Mouse (Mus musculus): ENCODE measurements around the gene Tll1.
A peak's percentile ranks its signal among the peaks of the same experiment; 100 is the strongest.

The Tll1 gene

DNA sequence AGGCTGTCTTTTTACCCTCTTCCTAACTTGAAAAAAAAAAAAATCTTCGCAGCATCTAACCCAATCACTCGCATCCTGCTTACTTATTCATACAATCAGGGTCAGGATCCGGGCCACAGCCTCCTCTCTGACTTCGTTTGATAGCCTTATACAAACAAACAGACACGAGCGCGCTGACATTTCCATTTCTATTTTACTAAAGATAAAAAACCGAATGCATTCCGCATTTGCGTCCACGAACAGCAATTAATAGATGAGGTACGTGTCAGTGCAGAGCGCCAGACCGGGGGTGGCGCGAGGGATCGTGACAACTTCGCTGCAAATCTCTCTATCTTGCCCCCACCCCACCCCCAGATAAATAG is at the start of gene Tll1:
Tll1 (minus strand) TSS at position 248 of the 362 bp plus-strand sequence.
- DNase-seq: no peak

DNA sequence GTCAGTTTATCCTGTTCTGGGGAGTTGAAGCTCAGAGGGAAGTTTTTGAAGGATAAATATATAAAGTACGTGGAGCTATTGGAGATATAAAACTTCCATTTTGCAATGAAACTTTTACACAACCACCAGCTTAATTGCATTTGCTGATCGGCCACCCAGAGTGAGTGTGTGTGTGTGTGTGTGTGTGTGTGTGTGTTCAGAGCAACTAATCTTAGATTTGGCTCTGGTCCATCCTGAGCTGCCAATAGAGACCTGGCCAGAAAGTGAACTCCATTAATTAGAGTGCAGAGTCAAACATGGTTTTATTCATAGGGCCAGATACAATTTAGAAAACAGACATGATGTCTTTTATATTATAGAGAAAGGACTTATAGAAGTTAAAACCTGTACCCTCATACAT is 32.6 kb upstream of the Tll1 start:
- DNase-seq: no peak

DNA sequence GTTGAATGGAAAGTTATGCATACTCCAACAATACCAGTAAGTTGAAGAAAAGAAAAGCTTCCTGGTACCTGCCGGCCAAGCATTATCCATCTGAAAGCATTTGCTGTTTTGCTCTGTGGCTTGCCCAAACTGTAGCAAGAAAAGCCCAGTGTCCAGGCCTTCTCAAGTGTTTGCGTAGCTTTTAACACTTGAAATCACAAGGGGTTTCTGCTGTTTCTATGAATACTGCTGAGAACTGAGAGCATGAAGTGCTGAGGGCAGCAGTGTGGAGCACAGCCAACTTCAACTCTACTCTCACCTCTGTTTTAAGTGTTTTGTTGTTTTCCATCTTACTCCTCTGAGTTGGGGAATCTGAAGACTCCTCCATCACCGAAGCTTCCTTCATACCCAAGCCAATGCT is 15.5 kb upstream of the Tll1 start:
- no peak for DNase-seq

DNA sequence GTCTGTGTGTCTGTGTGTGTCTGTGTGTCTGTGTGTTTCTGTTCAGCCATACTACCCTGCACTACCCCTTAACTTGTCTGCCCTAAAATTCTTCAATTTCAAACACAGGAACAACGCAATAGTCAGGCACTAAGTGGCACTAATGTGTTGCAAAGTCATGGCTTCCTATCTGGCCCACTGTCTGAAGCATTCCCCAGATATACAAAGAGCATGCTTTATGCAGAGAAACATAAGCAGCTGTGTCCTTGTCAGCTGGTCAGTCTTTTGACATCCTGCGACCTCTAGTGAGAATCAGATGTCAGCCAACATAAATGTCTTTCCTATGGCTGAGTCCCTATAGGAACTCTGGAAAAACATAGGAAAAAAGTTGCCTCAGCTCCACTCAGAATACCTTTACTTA is 11.6 kb upstream of the Tll1 start:
- DNase-seq: no peak

DNA sequence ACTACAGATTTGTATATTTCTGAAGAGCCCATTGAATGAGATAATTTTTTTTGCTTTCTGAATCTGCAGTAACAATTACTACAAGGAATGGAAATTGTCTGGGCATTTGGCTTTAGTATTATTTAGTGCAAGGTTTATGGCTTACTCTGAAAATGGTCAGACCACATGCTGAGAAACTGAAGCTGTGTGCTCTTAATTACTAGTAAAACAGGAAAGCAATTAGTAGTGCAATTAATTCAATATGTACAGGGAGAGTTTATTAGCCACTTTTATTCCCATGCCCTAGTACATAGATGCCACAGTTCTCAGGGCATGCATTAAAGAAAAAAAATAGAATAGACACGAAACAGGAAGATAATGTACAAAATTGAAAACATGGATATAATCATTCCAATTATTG is 10.2 kb upstream of the Tll1 start:
- no peak for DNase-seq

DNA sequence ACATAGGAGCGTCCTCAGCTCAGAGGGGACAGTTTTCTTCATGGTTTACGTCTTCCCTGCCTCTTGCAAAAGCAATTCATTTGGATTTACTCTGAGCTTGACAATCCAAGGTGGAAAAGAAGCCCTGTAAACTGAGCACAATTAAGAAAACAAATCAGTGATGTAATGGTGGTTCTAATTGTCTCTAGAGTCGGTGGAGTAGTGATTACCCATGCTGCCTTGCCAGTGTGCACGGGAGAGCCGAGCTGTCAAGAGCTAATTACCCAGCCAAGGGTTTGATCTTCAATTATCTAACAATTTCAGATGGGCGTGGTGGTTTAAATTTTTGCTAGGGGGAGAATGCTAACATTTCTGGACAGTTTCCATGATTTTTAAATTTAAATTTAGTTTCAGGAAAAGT is 9.3 kb upstream of the Tll1 start:
- no peak for DNase-seq

DNA sequence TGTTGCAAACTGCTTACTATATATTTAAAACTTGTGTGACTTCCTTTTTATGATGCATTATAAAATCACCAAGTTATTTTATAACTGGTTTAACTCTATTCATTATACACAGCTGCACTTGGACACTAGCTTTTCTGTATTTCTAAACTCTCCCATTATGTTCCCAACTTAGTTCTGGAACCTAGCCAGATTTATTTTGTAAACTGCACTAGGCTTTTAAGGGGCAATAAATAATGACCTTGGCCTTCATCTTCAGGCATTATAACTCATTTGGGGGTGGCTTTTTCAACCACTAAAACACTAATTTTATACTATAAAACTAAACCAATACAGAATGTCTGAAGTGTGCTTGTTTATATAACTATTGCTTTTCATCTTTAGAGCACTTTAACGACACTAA is 8.8 kb upstream of the Tll1 start:
- DNase-seq: no peak

DNA sequence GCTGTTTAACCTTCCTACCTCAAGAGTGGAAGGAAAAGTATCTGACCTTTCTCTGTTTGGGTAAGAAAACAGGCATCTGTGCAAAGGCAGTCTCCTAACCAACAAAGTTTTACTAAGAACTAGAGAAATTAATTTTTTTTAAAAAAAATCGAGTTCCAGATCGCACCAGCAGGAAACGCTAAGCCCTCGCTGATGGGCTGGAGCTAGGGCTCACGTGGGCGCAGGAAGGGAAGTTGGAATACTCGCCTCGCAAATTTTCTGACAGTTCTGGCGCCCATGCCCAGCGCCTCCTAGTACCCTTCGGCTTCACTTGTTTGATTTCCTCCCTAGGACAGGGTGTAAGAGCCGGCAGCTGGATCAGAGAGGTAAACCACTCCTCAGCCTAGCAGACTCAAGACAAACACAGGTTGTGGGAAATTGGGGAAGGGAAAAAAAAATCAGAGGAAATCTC is 365 bp upstream of the Tll1 start:
- peak; percentile 30 for DNase-seq

DNA sequence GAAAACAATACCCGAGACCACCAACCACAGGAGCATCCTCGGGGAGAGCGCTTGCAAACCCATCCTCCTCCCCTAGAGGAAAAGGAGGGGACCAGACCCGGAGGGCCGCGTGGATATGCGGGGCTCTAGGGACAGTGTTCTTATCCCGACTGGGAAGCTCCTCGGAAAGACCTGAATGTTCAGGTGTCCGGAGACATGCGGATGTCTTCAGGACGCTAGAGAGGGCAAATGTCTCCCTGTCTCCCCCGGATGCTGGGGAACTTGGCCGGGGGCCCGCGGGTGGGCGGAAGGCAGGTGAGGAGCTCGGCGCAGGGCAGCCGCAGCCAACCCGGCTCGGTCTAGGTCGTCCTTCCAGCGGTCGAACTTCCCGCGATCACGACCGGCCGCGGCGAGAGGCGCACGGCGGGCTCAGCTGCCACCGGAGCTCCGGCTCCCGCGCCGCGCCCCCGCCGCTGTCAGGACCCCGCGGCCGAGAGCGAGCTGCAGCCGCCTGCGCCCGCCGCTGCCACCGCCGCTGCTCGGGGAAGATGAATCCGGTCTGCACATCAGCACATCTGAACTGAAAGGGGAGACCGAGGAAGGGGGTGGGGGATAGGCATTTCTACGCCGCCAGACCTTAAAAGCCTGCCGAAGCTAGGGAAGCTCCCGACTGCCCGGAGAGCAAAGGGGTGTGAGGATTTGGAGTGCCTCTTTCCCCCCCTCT is 599 bp downstream of the Tll1 start:
- peak; percentile 46 for DNase-seq

DNA sequence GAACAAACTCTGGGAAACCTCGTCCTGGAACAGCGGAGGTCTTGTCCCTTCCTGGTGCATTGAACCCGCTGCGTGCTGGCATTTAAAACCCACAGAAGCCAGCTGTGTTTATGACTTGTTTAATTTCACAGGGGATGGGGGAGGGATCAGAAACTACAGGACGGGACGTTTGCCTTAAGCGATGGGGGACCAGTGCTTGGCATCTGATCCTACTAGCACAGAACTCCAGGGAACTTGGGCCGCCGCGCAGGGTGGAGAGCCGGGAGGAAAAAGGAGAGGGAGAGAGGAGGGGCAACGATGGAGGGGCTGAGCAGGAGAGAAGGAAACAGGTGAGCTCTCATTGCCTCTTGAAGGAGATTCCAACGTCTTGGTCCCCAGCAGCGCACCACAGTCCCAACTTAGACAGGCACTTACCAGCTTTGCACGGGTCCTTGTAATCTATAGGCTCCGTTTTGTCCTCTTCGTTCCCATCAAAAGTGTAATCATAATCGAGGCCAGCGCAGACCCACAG is 1.2 kb downstream of the Tll1 start:
- DNase-seq: peak; percentile 17

DNA sequence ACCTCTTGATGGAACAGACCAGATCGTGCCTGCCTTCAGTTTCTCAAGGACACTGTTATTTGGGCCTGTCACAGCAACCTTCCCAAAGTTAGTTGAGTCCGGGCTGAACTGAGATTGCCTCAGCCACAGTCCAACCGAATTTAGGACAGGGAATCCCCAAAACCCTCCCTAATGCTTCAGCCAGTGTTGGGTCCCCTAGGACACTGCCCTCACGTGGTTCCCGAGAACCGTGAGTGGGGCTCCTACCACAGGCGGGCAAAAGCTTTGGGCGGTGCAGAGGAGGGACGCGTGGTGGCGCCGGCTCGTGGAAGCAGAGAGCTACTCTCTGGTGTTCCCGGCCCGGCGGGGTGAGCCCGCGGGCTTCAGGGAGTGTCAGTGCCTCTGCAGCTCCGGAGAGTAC is 1.9 kb downstream of the Tll1 start:
- peak; percentile 29 for DNase-seq

DNA sequence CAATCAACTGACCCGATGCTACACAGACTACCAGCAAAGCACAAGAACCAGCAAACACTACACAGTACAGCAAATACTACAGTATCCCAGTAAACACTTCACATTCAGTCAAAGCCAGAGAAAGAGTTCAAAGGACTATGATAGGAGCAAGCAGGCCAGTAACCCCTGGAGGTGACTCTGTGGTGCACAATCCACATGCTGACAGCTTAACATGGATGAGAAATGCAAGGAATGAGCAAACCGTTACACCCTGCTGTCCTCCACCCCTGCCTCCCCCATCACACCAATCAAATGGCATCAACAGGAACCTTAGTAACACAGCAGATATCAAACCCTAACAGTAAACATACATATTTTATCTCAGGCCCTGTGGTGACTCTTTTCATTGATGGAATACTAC is 7.7 kb downstream of the Tll1 start:
- DNase-seq: no peak

DNA sequence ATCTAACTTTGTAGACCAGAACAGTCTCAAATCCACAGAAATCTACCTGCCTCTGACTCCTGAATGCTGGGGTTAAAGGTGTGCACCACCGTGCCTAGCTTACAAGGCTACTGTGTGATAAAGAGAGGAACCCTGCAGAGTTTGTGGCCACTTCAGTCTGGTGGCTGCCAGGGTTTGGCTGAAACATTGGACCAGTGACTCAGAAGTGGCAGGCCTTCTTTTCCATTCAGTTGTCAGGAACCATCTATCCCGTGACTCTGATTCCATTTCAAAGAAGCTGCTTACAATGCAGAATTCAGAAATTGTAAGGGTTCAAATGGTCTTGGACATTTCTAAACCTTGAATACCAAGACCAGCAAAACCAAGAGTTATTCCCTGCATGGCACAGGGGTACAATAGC is 12.7 kb downstream of the Tll1 start:
- DNase-seq: no peak

DNA sequence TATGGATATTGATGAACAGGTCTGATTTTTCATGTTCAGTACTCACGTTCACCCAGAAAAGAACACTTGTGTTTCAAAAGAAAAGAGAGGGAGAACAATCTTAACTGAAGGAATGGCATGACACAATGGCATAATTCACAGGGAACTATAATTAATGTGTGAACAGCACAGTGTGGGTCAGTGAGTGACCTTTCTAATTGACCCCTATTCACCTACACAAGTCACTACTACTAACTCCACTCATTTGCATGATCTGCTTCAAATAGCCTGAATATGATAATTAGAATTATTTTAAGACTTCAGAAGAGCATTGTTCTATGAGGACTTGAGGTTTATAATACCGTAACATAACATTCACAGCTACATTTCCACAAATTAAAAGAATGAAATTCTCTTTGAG is 18.2 kb downstream of the Tll1 start:
- no peak for DNase-seq

DNA sequence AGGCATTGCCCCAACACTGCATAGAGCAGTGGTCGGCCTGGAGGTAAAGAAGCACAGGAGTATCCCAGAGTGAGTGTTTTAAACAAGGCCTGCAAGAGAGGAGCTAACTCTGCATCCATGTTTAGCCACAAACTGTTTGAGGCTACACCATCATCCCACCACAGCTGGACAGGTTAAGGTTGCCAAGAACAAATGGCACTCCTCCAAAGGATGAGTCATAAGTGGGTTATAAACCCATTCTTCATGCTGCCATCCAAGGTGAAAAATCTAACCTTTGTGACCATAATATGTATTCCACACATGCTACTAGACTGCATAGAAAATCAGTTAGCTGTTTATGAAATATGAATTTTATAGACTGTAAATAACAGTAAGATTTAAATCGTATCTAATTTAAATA is 29.1 kb downstream of the Tll1 start:
- no peak for DNase-seq

DNA sequence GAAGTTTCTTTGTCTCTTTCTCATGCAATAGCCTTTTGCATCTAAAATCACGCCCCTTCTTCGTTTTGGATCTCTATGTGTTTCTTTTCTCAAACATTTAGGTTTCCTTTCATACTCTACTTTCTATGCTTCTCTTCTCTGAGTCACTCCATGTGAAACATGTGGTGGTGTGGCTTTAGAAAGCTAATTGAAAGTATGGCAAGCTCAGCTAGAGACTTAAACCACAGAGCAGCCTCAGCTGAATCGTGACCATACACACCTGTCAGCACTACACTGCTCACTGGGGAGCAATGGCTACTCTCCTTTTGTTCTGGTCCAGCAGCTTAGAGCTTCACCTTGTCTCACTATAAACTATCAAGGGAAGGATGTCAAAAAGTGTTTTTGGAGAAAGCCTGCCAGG is 31.2 kb downstream of the Tll1 start:
- no peak for DNase-seq

DNA sequence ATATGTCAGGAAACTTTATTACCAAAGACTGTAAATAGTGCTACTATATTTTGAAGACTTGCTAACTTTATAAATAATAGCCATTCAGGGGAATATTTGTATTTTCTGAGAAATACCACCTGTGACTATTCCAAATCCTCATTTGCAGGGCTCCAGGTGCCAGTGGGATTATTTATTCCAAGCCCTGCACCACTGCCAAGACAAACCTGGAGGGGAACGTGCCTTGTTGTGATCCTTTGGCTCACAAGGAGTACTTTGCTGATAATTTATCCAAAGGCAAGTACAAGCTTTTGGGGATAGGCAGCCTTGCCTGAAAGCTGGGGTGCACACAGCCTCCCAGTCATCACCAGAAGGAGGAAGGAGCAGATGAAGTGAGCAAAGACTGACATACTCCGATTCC is 32.3 kb downstream of the Tll1 start:
- DNase-seq: no peak

DNA sequence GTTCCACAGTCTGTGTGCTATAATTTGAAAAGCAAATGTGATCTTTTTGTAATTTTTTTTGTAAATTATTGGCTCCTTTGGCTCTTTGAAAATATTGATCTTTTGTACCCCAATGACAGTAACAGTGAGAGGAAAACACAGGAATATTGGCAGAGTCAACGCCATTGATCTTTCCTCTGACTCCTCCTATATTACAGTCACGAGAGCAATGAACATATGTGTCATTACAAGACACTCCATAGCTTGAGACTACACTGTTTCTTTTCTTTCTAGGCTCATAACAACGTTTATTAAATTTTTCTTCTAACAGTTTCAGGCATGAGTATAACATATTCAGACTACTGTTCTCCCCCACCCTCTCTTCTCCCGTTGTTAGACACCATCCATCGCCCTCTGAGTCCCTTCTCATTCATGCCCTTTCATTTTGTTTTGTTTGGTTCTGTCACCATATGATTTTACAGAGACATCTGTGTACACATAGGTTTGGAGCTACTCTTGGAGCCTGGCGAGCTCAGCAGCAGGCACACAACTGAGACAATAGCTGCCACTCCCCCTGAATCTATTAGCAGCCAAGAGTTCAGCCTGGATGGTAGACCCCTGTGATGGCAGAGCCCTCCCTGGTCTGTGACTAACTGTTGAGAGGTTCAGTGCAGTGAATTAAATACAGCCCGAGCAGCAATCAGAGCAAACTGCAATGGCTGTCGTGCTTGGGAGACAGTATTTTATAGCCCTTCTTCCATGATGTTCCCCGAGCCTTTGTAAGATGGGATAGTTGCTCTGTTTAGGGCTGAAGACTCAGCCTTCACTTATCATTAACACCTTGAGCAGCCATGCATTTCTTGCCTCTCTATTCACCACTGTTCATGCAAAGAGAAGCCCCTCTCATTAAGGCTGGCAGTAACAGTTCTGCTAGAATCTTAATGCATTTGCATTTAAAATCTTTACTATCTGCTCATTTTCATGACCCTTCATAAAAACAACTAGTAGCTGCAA is 52.9 kb downstream of the Tll1 start:
- no peak for DNase-seq

DNA sequence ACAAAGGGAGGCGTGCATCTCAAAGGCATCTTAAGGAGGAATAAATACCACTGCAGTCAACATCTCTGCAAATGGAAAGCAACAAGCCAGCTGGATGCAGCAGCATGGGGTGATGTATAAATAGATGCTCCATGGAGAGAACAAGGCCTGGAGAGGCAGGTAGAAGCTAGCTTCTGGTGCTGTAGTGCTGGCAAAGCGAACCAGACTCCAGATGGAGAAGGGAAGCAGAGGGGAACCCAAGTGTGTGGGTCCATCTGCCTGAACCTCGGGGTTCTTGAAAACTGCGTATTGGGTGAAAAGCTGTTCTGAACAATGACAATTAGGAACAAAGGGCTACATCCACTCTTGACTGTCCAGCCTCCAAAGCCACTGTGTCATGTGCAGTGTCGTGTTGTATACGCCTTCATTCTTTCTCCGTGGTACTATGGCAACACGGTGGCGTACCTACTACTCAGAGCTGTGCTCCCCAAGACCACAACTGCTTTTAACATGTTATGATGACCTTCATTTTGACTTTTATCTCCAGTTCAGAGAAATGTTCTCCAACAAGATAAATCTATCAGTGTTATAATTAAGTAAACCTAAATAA is 53.8 kb downstream of the Tll1 start:
- DNase-seq: no peak

DNA sequence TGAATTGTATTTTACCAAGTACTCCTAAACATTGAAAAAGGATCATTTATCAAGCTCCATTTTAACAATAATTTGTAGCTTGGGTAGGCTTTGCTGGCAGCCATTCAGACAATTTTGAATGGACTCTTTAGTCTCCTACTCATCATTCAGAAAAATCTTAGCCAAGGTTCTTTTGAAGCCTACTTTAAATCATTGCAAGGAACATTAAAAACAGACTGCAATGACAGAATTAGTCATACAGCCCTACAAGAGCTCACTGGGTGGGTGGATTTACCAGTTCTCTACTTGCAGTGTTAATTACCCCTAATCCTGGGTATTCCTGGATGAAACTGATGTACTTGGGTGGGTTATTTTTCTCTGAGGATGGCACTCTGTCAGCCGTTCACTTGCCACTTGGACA is 69.5 kb downstream of the Tll1 start:
- no peak for DNase-seq

DNA sequence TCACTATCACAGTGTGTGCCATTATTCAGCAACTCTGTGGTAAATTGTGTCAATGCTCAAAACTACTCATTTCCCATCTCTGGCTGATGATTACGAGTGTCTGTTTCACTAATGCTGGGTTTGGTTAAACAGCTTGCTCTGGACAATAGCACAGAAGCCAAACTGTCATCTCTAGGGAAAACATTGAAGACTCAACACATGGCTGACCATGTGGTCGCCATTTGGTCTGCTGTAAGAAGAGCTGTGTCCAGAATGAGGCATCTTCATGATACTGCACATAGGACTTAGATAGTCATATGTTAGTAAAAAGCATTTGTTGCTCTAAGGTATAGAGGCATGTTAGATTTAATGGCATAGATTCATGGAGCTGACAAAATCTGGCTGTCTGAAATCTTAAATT is 98.9 kb downstream of the Tll1 start:
- no peak for DNase-seq

DNA sequence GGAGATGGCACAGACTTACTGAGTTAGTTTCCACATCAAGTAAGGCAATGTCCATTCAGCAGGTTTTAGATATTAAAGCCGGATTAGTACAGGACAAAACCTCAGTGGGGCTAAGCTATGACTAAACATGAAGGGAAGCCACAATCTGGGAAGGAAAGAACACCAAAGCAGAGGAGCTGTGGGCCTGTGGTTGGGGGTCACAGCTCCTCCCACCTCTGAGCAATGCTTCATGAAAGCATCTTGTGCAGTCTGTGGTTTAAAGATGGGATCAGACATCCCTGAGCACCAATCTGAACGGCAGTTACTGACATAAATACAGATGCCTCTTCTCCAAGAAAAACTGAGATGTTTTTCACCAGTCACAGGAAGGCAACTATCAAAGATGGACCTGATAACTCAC is 132.7 kb downstream of the Tll1 start:
- DNase-seq: no peak

DNA sequence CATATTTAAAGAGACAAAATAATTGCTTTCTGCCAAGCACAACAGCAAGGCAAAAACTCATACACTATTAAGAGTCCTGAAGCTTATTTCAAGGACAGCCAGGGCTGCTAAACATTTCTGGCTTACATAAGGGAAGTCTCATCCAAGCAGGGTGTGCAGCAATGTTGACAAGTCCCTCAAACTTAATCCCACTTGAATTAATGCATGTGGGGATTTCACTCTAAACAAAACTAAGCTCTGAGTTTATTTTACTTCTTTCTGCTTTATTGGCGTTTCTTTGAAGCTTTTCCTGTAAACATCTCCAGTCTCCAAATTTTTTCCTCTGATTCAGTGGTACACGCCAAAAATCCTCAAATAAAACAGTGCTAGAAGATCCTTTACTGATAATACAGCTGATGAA is 146.2 kb downstream of the Tll1 start:
- DNase-seq: no peak

DNA sequence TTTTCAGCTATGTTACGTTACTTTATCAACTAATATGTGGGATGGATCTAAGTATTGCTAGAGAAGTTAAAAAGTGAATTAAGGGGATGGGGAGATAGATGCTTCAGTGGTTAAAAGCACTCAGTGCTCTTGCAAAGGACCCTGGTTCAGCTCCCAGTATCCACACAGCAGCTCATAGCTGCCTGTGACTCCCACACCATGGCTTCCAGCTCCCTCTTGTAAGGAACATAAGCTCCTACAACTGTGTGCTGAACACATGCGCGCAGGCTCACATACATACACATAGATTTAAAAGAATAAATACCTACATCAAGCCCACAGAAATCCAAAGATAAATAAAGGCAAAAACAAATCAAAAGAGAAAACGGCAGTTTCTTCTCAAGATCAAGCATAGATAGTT is 148.5 kb downstream of the Tll1 start:
- DNase-seq: no peak

All from right cerebral cortex, postnatal 4 days (tissue).